Mouse (Mus musculus): ENCODE results near the gene Msi1.

Gene Msi1

GRCm38 (mm10) chr5:115429359-115430186 is at the start of gene Msi1:
Gene Msi1 (plus strand): TSS chr5:115429599.
- DNase-seq = peak; percentile 88

DNA sequence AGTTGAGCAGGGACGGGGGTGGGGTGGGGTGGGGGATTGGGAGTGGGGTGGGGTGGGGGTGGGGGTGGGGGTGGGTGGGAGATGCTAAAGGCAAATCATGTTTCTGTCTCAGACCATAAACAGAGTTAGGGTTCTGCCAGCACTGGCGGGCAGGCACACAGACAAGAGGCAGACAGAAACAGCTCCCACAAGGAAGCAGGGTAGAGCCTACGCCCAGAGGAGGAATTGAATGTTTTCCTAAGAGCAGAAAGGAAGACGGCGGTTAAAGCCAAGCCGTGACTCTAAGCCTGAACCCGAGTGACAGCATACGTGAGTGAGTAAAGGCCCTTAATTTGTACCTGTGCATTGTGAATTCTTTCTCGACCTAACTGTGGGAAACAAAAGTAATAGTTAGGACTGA is 37.5 kb upstream of the Msi1 start:
- no peak for DNase-seq

GRCm38 (mm10) chr5:115392969-115393368 is 36.4 kb upstream of the Msi1 start:
- DNase-seq = no peak

- DNase-seq = peak; percentile 63
Observed at GRCm38 (mm10) chr5:115394223-115394622, 35.2 kb upstream of the Msi1 start.

DNA sequence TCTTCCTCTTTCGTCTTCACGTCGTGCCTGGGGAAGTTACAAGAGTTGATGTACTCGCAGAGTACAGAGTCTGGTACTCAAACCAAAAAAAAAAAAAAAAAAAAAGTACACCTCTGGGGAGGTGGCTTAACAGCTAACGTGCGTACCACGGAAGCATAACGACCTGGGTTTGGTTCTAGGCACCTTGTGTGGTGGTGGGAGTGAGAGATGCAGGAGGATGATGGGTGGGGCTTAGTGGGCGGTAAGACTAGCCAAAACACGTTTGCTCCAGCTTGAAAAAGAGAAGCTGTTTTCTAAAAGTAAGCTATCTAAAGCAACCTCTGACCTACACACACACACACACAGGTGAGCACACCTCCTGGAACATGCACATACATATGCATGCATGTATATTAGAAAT is 34.6 kb upstream of the Msi1 start:
- no peak for DNase-seq

GRCm38 (mm10) chr5:115396654-115397053 is 32.7 kb upstream of the Msi1 start:
- DNase-seq = no peak

DNA sequence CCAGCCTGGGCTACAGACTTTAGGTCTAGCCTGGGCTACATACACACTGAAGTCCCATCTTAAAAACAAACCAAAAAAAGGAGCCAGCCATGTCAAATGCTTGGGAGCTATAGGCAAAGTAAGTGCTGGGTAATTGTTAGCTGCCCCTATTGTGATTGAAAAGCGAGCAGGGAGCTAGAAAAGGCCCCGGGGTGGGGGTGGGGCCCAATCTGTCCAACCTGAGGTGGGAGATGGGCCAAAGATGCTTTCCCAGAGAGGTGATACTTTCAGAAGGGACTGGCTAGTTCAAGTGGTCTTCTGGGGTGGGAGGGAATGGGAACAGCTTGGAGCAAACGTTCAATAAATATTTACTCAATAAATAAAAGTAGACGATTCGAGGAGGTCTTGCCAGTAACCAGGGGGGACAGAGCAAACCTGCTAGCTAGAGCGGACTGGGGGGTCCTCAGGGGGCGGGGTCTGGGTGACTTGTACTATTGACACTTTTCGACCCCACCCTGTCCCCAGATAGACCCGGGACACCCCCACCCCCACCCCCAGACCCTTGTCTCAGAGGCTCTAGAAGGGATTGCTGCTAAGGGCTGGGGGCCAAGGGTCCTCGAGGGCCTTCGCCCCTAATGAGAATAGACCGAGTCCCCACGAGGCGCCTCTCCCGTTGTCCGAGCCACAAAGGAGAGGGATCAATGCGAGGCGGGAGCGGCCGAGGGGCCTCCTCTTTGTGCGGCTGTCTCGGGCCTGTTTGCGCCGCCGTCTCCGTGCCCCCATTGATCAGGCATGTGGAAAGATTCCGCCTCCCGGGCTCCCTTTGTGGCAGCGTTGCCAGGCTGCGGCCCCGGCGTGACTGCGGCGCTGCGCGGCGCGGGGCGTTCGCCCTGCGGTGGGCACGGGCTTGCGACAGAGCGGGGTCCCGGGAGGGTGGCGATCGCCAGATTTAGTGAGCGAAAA is 31.3 kb upstream of the Msi1 start:
- DNase-seq = peak; percentile 90

DNA sequence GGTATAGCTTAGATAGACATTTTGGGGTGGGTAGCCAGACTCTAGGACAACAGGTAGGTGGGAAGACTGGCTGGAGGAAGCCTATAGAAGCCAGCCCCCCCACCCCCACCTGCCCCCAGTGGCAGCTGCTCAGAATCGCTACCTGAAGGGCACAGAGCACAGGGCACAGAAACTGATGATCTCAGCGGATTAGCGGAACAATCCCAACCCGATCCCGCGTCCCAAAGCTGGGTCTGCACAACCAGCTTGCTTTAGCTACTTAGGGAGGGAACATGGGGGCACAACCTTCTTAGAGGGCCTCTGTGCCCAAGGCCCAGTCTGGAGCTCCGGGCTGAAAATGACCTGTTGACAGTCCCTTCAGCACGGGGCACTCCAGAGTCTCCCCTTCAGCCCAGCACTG is 27.3 kb upstream of the Msi1 start:
- DNase-seq = no peak

GRCm38 (mm10) chr5:115403436-115404140 is 25.8 kb upstream of the Msi1 start:
- peak; percentile 61 for DNase-seq

DNA sequence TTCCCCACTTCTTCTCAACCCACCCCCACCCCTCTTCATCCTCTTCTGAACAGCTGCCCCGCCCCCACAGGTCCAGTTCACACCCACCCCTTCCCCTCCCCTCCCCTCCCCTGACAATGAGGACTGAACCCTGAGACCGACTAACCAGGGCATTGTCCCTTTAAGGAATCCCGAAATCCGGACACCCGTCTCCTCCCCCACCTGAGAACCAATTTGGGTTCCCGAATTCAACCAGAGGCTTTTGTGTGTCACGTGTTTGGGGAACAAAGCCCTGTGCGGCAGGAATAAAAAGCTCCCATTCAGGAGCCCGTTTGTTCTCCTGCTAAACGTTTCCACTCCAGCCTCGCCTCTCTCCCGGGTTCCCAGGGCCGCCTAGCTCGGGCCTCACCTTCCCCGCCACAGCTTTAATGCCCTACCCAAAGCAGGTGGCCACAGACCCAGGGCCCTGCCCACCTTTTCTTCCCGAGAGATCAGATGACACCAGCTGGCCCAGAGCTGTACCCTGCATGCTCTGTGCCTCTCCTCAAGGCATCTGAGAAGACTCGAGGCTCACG is 25.1 kb upstream of the Msi1 start:
- DNase-seq = peak; percentile 87

- DNase-seq = no peak
Observed at GRCm38 (mm10) chr5:115405205-115405604, 24.2 kb upstream of the Msi1 start.

DNA sequence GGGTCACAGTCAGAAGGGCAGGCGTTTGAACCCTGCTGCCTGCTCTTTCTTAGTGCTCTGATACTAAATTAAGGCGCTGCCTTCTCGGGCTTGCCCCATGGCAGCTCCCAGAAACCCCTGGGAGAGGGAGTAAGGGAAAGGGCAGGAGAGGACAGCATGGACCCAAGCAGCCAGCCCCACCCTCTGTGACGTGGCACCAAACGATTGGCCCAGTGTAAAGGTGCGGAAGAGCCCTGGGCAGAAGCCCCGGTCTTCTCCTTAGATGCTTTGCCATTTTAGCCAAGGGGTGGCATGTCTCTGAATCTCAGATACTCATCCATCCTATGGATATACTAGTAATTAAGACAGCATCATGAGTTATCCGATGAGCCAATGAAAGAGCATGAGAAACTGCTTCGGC is 21.3 kb upstream of the Msi1 start:
- peak; percentile 55 for DNase-seq

DNA sequence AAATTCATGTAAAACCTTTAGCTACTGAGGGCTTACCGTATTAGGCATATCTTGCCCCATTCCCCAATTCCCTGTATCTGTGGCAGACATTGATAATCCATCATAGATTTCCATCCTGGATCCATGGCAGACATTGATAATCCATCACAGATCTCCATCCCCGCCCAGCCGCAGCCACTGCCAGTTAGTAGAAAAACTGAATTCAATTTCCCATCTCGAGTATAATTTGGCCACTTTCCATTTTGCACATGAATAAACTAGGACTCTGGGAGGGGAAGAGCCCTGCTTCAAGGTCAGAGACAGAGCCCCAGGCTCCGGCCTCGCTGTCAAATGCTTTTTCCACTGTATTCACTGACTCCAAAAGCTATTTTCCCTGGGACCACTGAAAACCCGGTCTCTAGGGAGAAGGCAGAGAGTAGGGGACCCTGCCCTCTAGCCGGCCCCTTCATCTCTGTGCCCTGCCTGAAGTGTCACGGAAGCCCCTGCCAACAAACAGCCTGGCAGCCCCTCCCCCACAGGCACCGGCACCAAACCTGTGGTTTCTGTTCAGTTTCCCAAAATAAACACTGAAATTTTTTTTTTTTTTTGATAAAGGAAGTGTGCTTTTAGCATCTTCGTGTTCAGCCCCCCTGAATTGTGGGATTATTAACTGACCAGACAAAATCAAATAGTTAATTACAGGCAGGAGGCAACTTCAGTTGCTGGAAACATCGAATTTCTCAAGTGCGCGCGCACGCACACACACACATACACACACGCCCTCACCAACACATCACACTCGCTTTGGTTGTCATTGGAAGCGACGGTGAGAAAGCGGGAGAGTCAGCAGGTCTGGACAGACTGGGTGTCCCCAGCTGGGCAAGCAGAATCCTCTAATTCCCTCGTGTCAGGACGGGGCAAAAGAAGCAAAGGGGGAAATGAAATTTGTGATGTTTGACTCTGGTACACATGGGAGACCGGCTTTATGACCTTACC is 14.0 kb upstream of the Msi1 start:
- no peak for DNase-seq

GRCm38 (mm10) chr5:115428831-115429358 is 504 bp upstream of the Msi1 start:
- DNase-seq = no peak

DNA sequence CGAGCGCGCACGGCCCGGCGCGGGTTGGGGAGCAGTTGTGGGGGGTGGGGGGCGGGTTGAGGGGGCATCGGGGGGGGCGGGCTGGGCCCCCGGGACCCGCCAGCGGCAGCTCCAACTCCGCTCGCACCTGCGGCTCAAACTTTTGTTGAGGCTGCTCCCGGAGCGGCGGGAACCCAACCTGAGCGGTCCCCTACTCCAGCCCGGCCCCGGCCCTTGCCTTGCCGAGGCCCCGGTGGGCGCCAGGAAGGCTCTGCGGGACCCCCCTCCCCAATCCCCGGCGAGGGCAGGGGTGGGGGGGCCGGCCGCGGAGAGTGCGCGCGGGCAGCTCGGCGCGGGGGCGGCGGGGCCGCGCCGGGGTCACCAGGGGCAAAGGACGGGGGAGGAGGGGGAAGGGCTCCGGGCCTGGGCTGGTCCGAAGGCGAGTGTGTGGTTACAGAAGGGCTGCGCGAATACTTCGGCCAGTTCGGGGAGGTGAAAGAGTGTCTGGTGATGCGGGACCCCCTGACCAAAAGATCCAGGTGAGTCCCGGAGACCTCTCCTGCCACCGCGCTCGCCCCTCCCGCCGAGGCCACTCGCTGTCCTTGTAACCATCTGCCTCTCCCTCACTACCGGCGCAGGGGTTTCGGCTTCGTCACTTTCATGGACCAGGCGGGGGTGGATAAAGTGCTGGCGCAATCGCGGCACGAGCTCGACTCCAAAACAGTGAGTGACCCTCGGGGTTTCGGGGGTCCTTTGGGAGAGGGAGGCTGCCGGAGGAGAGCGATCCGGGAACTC is 975 bp downstream of the Msi1 start:
- peak; percentile 50 for DNase-seq

GRCm38 (mm10) chr5:115431061-115431897 is 1.9 kb downstream of the Msi1 start:
- peak; percentile 84 for DNase-seq

DNA sequence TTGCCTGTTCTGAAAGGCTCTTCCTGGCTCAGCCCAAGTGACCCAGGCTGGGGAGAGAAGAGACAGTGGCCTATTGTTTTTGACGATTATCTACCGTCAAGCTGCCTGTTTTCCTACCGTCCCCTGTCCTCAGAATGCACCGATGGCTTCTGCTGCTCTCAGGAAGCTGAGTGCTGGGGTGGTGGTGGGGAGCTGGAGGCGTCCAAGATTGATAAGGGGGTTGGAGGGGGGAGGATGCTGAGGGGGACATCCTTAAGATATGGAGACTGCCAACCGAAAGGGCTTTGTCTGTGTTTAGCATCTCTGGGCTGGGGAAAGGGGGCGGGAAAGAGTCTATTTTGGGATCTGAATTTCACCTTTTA is 2.5 kb downstream of the Msi1 start:
- no peak for DNase-seq

- DNase-seq = no peak
Observed at GRCm38 (mm10) chr5:115432395-115432794, 3.0 kb downstream of the Msi1 start.

- no peak for DNase-seq
Observed at GRCm38 (mm10) chr5:115433191-115433590, 3.8 kb downstream of the Msi1 start.
